Mouse (Mus musculus): ENCODE data around the gene Piga. TPM values are rescaled to one million over a fixed set of nuclear protein-coding genes. Genes with fewer than 3 reads are reported as not detected.

Piga gene
- polyA plus RNA-seq, 1 experiment from 2014 or later, result 16.0 TPM

DNA sequence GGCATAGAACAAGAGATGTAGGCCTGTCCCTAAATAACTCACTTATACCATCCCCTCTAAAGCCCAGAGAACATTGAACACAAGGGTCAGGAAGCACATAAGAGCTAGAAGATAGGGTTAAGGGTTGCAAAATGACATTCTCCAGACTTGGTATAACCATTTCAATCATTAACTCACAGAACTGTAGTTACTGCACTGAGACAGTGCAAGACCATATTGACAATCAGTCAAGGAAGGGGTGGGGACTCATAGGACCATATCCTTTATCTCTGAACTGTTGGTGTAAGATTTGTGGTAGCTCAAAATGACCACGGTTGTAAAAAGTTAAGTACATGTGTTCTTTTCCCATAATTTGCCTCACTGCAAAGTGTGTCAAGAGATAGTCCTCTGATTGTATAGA lies 9.0 kb upstream of the Piga start:
- Histone ChIP-seq H3K4me2 (replicated peaks) (no peak overlapping the region), H3K27me3 (0 out of 2 replicates have a peak, but pooled peaks cover 4% of the 10 kb centered on the region), H3K4me1 (no peaks in the 10 kb centered on the region), H3K27ac (no peak overlapping the region), H3K9ac (no peak overlapping the region), H3K4me3 (no peak overlapping the region), H3K36me3 (no peaks in the 10 kb centered on the region), H3K9me3 (no peaks in the 10 kb centered on the region)
- no peak for ATAC-seq (ENCODE audit: insufficient number of reproducible peaks, insufficient read depth, low FRiP score, low TSS enrichment)
- 86% methylated on average over 1 of the region's 1 CpGs for WGBS

GRCm38 (mm10) chrX:164416803-164417202 lies 2.8 kb upstream of the Piga start:
- Histone ChIP-seq H3K9ac (no peak overlapping the region), H3K27ac (no peak overlapping the region), H3K4me2 (replicated peaks) (no peak overlapping the region), H3K36me3 (no peaks in the 10 kb centered on the region), H3K4me3 (no peak overlapping the region), H3K9me3 (no peaks in the 10 kb centered on the region), H3K4me1 (no peaks in the 10 kb centered on the region; the same call in 1 of the 2 replicates), H3K27me3 (0 out of 2 replicates have a peak, but pooled peaks cover 5% of the 10 kb centered on the region)
- whole genome bisulfite sequencing, result 74% methylated on average over 2 of the region's 2 CpGs
- ATAC-seq (ENCODE audit: insufficient number of reproducible peaks, insufficient read depth, low FRiP score, low TSS enrichment), result no peak

GRCm38 (mm10) chrX:164418008-164418407 lies 1.6 kb upstream of the Piga start:
- ATAC-seq (ENCODE audit: insufficient number of reproducible peaks, insufficient read depth, low FRiP score, low TSS enrichment), result no peak
- Histone ChIP-seq H3K9ac (no peak overlapping the region), H3K4me2 (replicated peaks) (no peak overlapping the region)

GRCm38 (mm10) chrX:164419955-164420354 lies 368 bp downstream of the Piga start:
- ATAC-seq (ENCODE audit: insufficient number of reproducible peaks, insufficient read depth, low FRiP score, low TSS enrichment), result peak; percentile 58
- 25% methylated on average over 13 of the region's 13 CpGs for WGBS
- H3K27ac ChIP-seq, result peak overlapping the region; percentile 57; the same call in 1 of the 2 replicates

More at GRCm38 (mm10) chrX:164418008-164418407, 1.6 kb upstream of the Piga start:
- Histone ChIP-seq H3K27ac (no peak overlapping the region), H3K27me3 (0 out of 2 replicates have a peak, but pooled peaks cover 2% of the 10 kb centered on the region), H3K36me3 (no peaks in the 10 kb centered on the region), H3K9me3 (no peaks in the 10 kb centered on the region), H3K4me3 (no peak overlapping the region), H3K4me1 (no peaks in the 10 kb centered on the region; the same call in 1 of the 2 replicates)

DNA sequence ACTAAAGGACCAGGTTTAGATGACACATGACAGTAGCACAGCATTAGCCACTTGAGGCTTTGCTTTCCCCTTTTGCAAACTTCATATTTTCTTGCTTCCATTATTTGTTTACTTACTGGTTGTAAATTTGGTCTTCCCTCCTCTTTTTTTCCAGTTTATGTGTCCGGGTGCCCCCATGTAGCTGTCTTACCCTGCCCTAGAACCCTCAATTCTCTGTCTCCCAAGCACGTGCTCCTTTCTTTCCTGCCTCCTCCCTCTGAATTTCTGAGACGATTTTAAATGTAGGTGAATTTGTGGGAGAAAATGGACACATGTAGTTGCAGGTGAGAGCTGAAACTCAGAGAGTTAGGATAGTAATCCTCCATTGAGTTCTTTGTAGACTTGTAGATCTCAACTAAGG lies 931 bp downstream of the Piga start:
- no peaks in the 10 kb centered on the region for H3K9me3 ChIP-seq
- no peaks in the 10 kb centered on the region; the same call in 1 of the 2 replicates for H3K4me1 ChIP-seq
- peak overlapping the region; percentile 51 for H3K4me3 ChIP-seq
- peak overlapping the region; percentile 54; the same call in 1 of the 2 replicates for H3K9ac ChIP-seq
- H3K4me2 ChIP-seq (replicated peaks), result peak overlapping the region; percentile 50
- no peaks in the 10 kb centered on the region for H3K36me3 ChIP-seq
- no peak for ATAC-seq (ENCODE audit: insufficient number of reproducible peaks, insufficient read depth, low FRiP score, low TSS enrichment)
- H3K27me3 ChIP-seq, result 0 out of 2 replicates have a peak, but pooled peaks cover 2% of the 10 kb centered on the region
- no peak overlapping the region for H3K27ac ChIP-seq
- 52% methylated on average over 3 of the region's 3 CpGs for WGBS

More at GRCm38 (mm10) chrX:164419955-164420354, 368 bp downstream of the Piga start:
- Histone ChIP-seq H3K36me3 (no peaks in the 10 kb centered on the region), H3K4me1 (no peaks in the 10 kb centered on the region; the same call in 1 of the 2 replicates), H3K9ac (peak overlapping the region; percentile 54), H3K27me3 (0 out of 2 replicates have a peak, but pooled peaks cover 2% of the 10 kb centered on the region), H3K4me3 (peak overlapping the region; percentile 51), H3K4me2 (replicated peaks) (peak overlapping the region; percentile 50), H3K9me3 (no peaks in the 10 kb centered on the region)

GRCm38 (mm10) chrX:164424821-164425220 lies 5.2 kb downstream of the Piga start:
- H3K4me3 ChIP-seq, result no peak overlapping the region
- no peaks in the 10 kb centered on the region for H3K9me3 ChIP-seq
- WGBS, result 85% methylated on average over 1 of the region's 1 CpGs
- H3K4me2 ChIP-seq (replicated peaks), result no peak overlapping the region
- ATAC-seq (ENCODE audit: insufficient number of reproducible peaks, insufficient read depth, low FRiP score, low TSS enrichment), result no peak
- H3K9ac ChIP-seq, result no peak overlapping the region
- no peaks in the 10 kb centered on the region for H3K36me3 ChIP-seq
- no peaks in the 10 kb centered on the region; the same call in 1 of the 2 replicates for H3K4me1 ChIP-seq
- H3K27ac ChIP-seq, result no peak overlapping the region
- H3K27me3 ChIP-seq, result 0 out of 2 replicates have a peak, but pooled peaks cover 2% of the 10 kb centered on the region

DNA sequence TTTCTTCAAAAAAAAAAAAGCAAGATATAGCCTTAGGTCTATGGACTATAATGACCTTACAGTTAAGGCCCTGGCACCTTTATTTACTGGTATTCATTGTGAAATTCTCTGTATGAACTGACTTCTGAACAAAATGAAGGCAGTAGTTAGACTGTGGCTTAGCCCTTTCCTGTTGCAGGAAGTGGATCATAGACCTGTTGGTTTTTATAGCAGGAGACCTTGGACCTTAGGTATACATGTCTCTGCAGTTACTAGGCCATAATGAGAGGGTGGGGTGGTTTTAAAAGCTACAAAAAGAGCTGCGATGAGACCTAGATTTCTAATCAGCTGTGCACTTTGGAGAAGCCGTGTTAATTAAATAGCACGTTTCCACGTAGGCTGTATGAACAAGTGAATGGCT lies 7.7 kb downstream of the Piga start:
- no peak overlapping the region for H3K27ac ChIP-seq
- H3K36me3 ChIP-seq, result no peaks in the 10 kb centered on the region
- no peak for ATAC-seq (ENCODE audit: insufficient number of reproducible peaks, insufficient read depth, low FRiP score, low TSS enrichment)
- no peaks in the 10 kb centered on the region for H3K9me3 ChIP-seq
- 90% methylated on average over 4 of the region's 4 CpGs for WGBS
- H3K4me1 ChIP-seq, result no peaks in the 10 kb centered on the region
- H3K27me3 ChIP-seq, result no peaks in the 10 kb centered on the region
- no peak overlapping the region for H3K4me3 ChIP-seq
- H3K9ac ChIP-seq, result no peak overlapping the region
- H3K4me2 ChIP-seq (replicated peaks), result no peak overlapping the region

- no peak for ATAC-seq (ENCODE audit: insufficient number of reproducible peaks, insufficient read depth, low FRiP score, low TSS enrichment)
- Histone ChIP-seq H3K4me2 (replicated peaks) (no peak overlapping the region), H3K4me1 (no peaks in the 10 kb centered on the region), H3K4me3 (no peak overlapping the region), H3K36me3 (no peaks in the 10 kb centered on the region), H3K27ac (no peak overlapping the region), H3K27me3 (no peaks in the 10 kb centered on the region), H3K9ac (no peak overlapping the region), H3K9me3 (no peaks in the 10 kb centered on the region)
- 90% methylated on average over 2 of the region's 2 CpGs for WGBS
These were observed 8.6 kb downstream of the Piga start for GRCm38 (mm10) chrX:164428224-164428623.

DNA sequence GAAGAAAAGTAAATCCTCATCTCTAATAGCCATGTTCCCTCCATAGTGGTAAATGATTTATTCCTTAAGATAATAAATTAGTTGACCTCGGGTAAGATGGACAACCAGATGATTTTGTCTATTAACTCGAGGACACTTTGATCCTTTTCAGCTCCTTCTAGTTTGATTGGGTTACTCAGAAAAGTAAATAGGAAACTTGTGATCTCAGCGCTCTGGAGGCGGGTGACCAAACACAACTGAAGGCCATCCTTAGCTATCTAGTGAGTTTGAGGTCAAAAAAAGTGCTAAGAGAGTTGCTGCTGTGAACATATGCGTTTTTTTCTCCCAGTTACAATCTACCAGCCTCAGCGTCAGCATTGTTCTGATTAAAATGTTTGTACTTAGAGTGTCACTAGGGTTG lies 11.0 kb downstream of the Piga start:
- no peaks in the 10 kb centered on the region for H3K4me1 ChIP-seq
- ATAC-seq (ENCODE audit: insufficient number of reproducible peaks, insufficient read depth, low FRiP score, low TSS enrichment), result no peak
- H3K4me2 ChIP-seq (replicated peaks), result no peak overlapping the region
- H3K27ac ChIP-seq, result no peak overlapping the region
- no peak overlapping the region for H3K4me3 ChIP-seq
- peaks cover 3% of the 10 kb centered on the region; the same call in 1 of the 2 replicates for H3K36me3 ChIP-seq
- H3K9ac ChIP-seq, result no peak overlapping the region
- whole genome bisulfite sequencing, result 90% methylated on average over 6 of the region's 6 CpGs
- H3K9me3 ChIP-seq, result no peaks in the 10 kb centered on the region
- H3K27me3 ChIP-seq, result no peaks in the 10 kb centered on the region

- Histone ChIP-seq H3K27ac (no peak overlapping the region), H3K9ac (no peak overlapping the region), H3K4me2 (replicated peaks) (no peak overlapping the region), H3K36me3 (peaks cover 3% of the 10 kb centered on the region; the same call in 1 of the 2 replicates), H3K27me3 (no peaks in the 10 kb centered on the region), H3K4me1 (no peaks in the 10 kb centered on the region), H3K4me3 (no peak overlapping the region), H3K9me3 (no peaks in the 10 kb centered on the region)
- WGBS, result 92% methylated on average over 2 of the region's 2 CpGs
- ATAC-seq (ENCODE audit: insufficient number of reproducible peaks, insufficient read depth, low FRiP score, low TSS enrichment), result no peak
These were observed 11.5 kb downstream of the Piga start for GRCm38 (mm10) chrX:164431133-164431532.

DNA sequence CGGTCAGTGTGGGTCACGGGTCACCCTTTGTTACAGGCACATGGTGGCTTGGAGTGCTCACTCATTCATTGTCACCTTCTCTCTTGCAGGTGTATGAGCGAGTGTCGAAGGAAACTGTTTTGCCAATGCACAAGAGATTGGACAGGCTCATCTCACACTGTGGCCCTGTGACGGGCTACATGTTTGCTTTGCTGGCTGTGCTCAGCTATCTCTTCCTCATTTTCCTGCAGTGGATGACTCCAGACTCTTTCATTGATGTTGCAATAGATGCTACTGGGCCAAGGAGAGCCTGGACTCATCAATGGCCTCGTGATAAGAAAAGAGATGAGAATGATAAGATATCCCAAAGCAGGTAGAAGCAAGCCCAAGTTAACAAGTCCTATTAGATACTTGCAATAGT lies 12.0 kb downstream of the Piga start:
- H3K4me3 ChIP-seq, result no peak overlapping the region
- no peak overlapping the region for H3K27ac ChIP-seq
- no peak for ATAC-seq (ENCODE audit: insufficient number of reproducible peaks, insufficient read depth, low FRiP score, low TSS enrichment)
- H3K9ac ChIP-seq, result no peak overlapping the region
- no peak overlapping the region for H3K4me2 ChIP-seq (replicated peaks)
- peaks cover 3% of the 10 kb centered on the region; the same call in 1 of the 2 replicates for H3K36me3 ChIP-seq
- H3K4me1 ChIP-seq, result no peaks in the 10 kb centered on the region
- H3K9me3 ChIP-seq, result no peaks in the 10 kb centered on the region
- WGBS, result 89% methylated on average over 6 of the region's 6 CpGs
- no peaks in the 10 kb centered on the region for H3K27me3 ChIP-seq

DNA sequence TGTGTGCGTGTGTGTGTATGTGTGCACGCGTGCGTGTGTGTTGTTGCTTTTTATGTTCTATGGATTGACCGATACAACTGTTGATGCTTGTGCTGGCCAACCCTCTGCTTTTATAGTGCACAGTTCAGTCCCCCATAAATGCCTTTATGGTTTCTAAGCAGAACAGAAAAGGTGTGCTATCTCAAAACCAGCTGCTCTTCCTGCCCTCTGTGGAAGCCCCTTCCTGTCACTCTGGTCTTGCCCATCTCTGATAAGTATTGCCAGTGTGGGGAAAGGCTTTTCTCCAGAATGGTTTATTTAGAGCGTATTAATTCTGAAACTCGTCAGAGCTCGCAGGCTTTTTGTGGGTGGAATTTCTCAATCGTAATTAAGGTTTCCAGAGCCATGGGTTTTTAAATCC lies 13.1 kb downstream of the Piga start:
- Histone ChIP-seq H3K4me2 (replicated peaks) (no peak overlapping the region), H3K9me3 (no peaks in the 10 kb centered on the region), H3K4me3 (no peak overlapping the region), H3K4me1 (no peaks in the 10 kb centered on the region), H3K27ac (no peak overlapping the region), H3K27me3 (no peaks in the 10 kb centered on the region), H3K36me3 (peaks cover 3% of the 10 kb centered on the region; the same call in 1 of the 2 replicates), H3K9ac (no peak overlapping the region)
- no peak for ATAC-seq (ENCODE audit: insufficient number of reproducible peaks, insufficient read depth, low FRiP score, low TSS enrichment)
- 87% methylated on average over 9 of the region's 9 CpGs for WGBS

Measured in embryonic facial prominence, embryonic 12.5 days (tissue).